Mouse (Mus musculus): Measurements from ENCODE around the gene Ptprt. TPM values are rescaled to one million over a fixed set of nuclear protein-coding genes. Genes with fewer than 3 reads are reported as not detected.

Gene Ptprt
- polyA plus RNA-seq, 1 experiment from 2014 or later: 0.26 TPM

DNA sequence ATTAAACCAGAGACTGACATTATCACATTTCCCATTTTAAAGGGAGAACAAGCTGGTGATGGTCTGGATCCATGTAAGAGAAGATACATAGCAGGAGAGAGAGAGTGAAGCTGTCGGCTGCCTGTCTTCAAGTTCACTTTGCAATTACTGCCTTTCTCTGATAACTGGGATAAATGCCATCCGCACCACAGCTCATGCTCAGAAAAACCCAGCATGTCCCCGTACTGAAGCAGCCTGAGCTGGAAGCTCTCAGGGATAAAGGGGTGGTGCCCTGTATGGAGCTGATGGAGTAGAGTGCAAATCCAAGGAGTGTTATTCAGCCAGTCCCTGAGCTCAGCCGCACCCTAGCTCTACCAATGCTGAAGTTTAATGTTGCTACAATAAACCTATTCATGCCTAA is 825.9 kb downstream of the Ptprt start:
- H3K9ac ChIP-seq (ENCODE audit: low read length): no peak overlapping the region
- H3K9me3 ChIP-seq (replicated peaks; ENCODE audit: control insufficient read depth, low read length): no peaks in the 10 kb centered on the region
- H3K4me3 ChIP-seq (replicated peaks; ENCODE audit: low read length): no peak overlapping the region
- WGBS: 70% methylated on average over 4 of the region's 4 CpGs
- no peaks in the 10 kb centered on the region for H3K27me3 ChIP-seq (ENCODE audit: control insufficient read depth, insufficient read depth, low read length)
- no peaks in the 10 kb centered on the region for H3K36me3 ChIP-seq (ENCODE audit: control insufficient read depth, insufficient read depth, low read length)
- no peak overlapping the region for H3K4me2 ChIP-seq (ENCODE audit: low read depth, low read length)
- ATAC-seq (ENCODE audit: insufficient read depth, low FRiP score): no peak
- no peaks in the 10 kb centered on the region for H3K4me1 ChIP-seq (ENCODE audit: control insufficient read depth, insufficient read depth, low read length)
- H3K27ac ChIP-seq (ENCODE audit: low read length): no peak overlapping the region

DNA sequence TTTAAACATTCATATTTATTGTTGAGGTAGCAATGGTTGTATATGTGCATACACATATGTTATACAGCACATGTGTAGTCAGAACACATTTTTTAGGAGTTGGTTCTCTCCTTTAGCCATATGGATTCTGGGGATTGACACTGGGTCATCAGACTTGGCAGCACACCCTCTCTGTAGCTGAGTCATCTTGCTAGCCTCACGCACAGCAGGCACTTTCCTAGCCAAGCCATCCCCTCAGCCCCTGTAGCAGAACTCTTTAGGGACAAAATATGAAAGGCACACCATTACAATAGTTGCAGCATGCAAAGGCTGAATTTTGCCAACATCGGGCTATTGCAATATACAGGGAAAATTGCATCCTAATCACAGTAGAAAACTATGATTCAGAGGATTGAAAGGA is 827.1 kb downstream of the Ptprt start:
- WGBS: 77% methylated on average over 2 of the region's 2 CpGs
- Histone ChIP-seq H3K9ac (ENCODE audit: low read length) (no peak overlapping the region), H3K4me2 (ENCODE audit: low read depth, low read length) (no peak overlapping the region), H3K4me3 (replicated peaks; ENCODE audit: low read length) (no peak overlapping the region), H3K27ac (ENCODE audit: low read length) (no peak overlapping the region), H3K27me3 (ENCODE audit: control insufficient read depth, insufficient read depth, low read length) (no peaks in the 10 kb centered on the region), H3K9me3 (replicated peaks; ENCODE audit: control insufficient read depth, low read length) (no peaks in the 10 kb centered on the region), H3K4me1 (ENCODE audit: control insufficient read depth, insufficient read depth, low read length) (no peaks in the 10 kb centered on the region), H3K36me3 (ENCODE audit: control insufficient read depth, insufficient read depth, low read length) (no peaks in the 10 kb centered on the region)
- no peak for ATAC-seq (ENCODE audit: insufficient read depth, low FRiP score)

DNA sequence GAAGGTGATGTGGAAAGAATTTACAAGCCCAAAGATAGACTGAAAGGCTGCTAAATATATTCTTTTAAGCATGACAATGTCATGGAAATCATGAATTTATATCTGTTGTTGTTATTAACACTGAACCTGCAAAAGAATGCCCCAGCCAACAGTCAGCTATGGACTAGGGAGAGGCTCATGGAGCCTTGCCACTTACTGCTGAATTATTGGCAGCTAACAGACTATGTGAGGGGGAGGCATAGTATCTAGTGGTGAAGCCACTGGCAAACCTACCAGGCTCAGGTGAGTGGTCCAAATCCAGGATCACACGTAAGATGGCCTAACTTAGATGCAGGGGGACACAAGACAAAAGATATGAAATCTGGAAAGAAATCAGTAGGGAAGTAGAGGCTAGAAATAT is 847.6 kb downstream of the Ptprt start:
- H3K9me3 ChIP-seq (replicated peaks; ENCODE audit: control insufficient read depth, low read length): no peaks in the 10 kb centered on the region
- H3K9ac ChIP-seq (ENCODE audit: low read length): no peak overlapping the region
- no peaks in the 10 kb centered on the region for H3K36me3 ChIP-seq (ENCODE audit: control insufficient read depth, insufficient read depth, low read length)
- no peak for ATAC-seq (ENCODE audit: insufficient read depth, low FRiP score)
- H3K4me1 ChIP-seq (ENCODE audit: control insufficient read depth, insufficient read depth, low read length): no peaks in the 10 kb centered on the region
- 88% methylated on average over 1 of the region's 1 CpGs for WGBS
- no peak overlapping the region for H3K4me3 ChIP-seq (replicated peaks; ENCODE audit: low read length)
- no peak overlapping the region for H3K27ac ChIP-seq (ENCODE audit: low read length)
- no peaks in the 10 kb centered on the region for H3K27me3 ChIP-seq (ENCODE audit: control insufficient read depth, insufficient read depth, low read length)
- H3K4me2 ChIP-seq (ENCODE audit: low read depth, low read length): no peak overlapping the region

DNA sequence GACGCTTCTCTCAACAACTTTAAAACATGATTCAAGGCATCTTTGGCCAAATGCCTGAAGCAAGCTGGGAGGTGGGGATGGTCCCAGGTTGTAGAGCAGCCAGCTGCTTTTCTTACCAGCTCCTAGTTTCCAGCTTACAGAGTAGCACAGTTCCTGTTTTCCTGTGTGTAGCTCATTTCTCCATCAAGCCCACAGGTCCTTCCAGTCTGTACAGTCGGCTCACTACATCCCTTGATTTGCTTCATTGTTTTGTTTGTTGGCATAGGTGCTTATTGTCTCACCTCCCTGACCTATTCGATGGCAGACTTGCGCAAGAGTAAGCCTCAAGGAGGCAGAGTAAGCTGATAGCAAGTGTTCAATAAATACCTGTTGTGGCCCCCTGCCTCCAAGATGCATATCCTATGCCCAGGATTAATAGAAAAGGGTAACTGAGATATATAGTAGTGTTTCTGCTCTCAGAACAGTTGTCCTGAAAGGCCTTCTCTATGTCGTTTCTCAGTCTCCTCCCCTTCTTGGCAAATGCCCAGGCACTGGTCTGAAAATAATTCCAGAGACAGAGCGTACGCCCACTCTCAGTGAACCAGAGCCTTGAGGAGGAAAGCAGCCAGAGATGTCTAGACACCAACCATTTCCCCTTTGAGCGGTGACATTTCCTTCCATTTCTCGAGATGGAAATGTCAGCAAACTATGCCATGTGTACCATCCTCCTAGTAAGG is 852.7 kb downstream of the Ptprt start:
- no peak; the same call in 1 of the 2 replicates for ATAC-seq (ENCODE audit: insufficient read depth, low FRiP score)
- no peaks in the 10 kb centered on the region for H3K4me1 ChIP-seq (ENCODE audit: control insufficient read depth, insufficient read depth, low read length)
- no peaks in the 10 kb centered on the region for H3K9me3 ChIP-seq (replicated peaks; ENCODE audit: control insufficient read depth, low read length)
- no peak overlapping the region for H3K4me3 ChIP-seq (replicated peaks; ENCODE audit: low read length)
- WGBS: 69% methylated on average over 9 of the region's 9 CpGs
- H3K36me3 ChIP-seq (ENCODE audit: control insufficient read depth, insufficient read depth, low read length): no peaks in the 10 kb centered on the region
- H3K9ac ChIP-seq (ENCODE audit: low read length): no peak overlapping the region
- H3K4me2 ChIP-seq (ENCODE audit: low read depth, low read length): no peak overlapping the region
- H3K27me3 ChIP-seq (ENCODE audit: control insufficient read depth, insufficient read depth, low read length): no peaks in the 10 kb centered on the region
- H3K27ac ChIP-seq (ENCODE audit: low read length): no peak overlapping the region

DNA sequence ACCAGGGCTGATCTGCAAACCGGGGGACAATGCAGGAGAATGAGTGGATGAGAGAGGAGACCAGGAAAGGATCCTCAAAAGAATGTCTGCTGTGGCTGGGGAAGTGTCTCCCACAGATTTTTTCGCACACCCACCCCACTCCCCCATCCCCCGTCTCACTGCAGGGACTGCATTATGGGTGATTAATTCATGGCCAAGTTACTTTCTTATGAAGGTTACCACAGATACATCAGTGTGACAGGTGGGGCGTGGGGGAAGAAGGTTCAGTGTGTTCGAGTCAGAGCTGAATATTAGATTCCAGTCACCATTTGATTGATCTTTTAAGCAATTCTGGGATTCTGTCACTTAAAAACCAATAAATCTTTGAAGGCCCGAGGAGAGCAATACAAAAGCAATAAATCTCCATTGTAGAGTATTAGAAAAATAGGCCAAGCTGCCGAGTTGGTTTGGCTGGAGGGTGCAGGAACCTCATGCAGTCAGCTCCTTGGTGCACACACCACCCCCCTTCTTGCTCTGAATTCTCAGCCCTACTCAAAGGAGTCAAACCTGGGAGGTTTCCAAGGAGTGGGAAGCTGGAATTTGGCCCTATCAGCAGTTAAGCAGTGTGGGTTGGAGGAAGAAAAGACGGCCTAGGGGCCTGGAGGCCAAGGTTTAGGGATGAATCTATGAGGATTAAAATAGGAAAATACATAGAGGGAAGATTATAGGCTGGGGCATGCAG is 854.5 kb downstream of the Ptprt start:
- no peaks in the 10 kb centered on the region for H3K36me3 ChIP-seq (ENCODE audit: control insufficient read depth, insufficient read depth, low read length)
- no peak overlapping the region for H3K27ac ChIP-seq (ENCODE audit: low read length)
- WGBS: 42% methylated on average over 8 of the region's 8 CpGs
- no peak overlapping the region for H3K9ac ChIP-seq (ENCODE audit: low read length)
- H3K4me2 ChIP-seq (ENCODE audit: low read depth, low read length): no peak overlapping the region
- no peak overlapping the region for H3K4me3 ChIP-seq (replicated peaks; ENCODE audit: low read length)
- no peak for ATAC-seq (ENCODE audit: insufficient read depth, low FRiP score)
- no peaks in the 10 kb centered on the region for H3K4me1 ChIP-seq (ENCODE audit: control insufficient read depth, insufficient read depth, low read length)
- H3K27me3 ChIP-seq (ENCODE audit: control insufficient read depth, insufficient read depth, low read length): no peaks in the 10 kb centered on the region
- H3K9me3 ChIP-seq (replicated peaks; ENCODE audit: control insufficient read depth, low read length): no peaks in the 10 kb centered on the region

DNA sequence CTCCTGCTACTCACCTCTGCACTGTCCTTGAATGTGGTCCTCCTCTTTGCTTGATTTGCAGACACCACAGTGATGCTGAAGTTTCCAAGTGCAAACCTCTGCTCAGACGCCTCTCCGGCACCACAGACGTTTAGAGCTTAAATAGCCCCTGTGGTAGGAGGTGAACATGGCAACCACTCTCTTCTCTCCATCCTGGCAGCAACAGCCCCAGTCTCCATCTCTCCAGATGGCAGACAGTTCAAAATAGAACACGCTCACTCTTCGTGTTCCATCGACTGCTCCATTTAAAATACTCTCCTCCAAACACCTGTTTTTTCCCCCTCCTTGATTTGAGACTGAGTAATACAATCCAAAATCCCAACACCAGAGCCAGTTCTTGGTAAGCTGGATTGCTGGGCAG is 861.0 kb downstream of the Ptprt start:
- WGBS: 77% methylated on average over 6 of the region's 6 CpGs
- H3K9ac ChIP-seq (ENCODE audit: low read length): no peak overlapping the region
- no peak overlapping the region for H3K27ac ChIP-seq (ENCODE audit: low read length)
- no peaks in the 10 kb centered on the region for H3K9me3 ChIP-seq (replicated peaks; ENCODE audit: control insufficient read depth, low read length)
- H3K36me3 ChIP-seq (ENCODE audit: control insufficient read depth, insufficient read depth, low read length): no peaks in the 10 kb centered on the region
- H3K4me1 ChIP-seq (ENCODE audit: control insufficient read depth, insufficient read depth, low read length): no peaks in the 10 kb centered on the region
- H3K4me3 ChIP-seq (replicated peaks; ENCODE audit: low read length): no peak overlapping the region
- no peak for ATAC-seq (ENCODE audit: insufficient read depth, low FRiP score)
- no peak overlapping the region for H3K4me2 ChIP-seq (ENCODE audit: low read depth, low read length)
- H3K27me3 ChIP-seq (ENCODE audit: control insufficient read depth, insufficient read depth, low read length): no peaks in the 10 kb centered on the region

DNA sequence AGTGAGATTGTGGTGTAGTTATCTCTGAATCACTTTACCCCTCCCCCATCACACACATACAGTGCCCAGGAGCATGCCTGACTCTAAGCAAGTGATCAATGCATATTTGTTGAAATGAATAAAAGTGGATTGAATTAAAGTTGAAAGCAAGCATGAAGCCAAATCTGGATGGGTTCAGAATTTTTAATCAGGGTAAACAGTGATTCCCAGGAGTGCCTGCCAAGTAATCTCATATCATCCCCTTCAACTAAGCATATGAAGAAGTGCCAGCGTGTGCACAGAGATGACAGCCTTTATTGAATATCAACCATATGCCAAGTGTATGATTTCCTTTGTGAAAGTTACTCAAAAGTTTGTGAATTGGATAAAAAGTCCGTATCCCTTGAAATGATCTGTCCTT is 893.4 kb downstream of the Ptprt start:
- H3K9me3 ChIP-seq (replicated peaks; ENCODE audit: control insufficient read depth, low read length): no peaks in the 10 kb centered on the region
- H3K36me3 ChIP-seq (ENCODE audit: control insufficient read depth, insufficient read depth, low read length): no peaks in the 10 kb centered on the region
- no peak for ATAC-seq (ENCODE audit: insufficient read depth, low FRiP score)

DNA sequence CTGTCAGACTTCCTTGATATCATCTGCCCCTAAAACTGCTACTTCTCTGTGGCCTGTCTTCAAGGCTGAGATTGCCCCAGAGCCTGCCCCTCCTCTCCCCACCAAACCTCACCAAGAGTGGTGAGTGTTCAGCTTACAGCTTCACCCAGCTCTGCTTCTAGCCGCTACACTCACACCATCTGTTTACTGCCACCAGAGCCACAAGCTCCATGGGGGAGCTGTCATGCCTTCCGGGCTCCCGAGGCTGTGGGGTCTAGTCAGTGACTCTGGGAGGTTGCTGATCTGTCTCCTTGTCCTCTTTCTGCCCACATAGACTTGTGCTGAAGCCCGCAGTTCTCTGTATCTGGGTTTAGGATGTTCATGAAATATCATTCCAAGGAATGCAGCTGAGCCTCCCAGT is 947.9 kb downstream of the Ptprt start:
- 29% methylated on average over 4 of the region's 4 CpGs for WGBS
- no peaks in the 10 kb centered on the region for H3K9me3 ChIP-seq (replicated peaks; ENCODE audit: control insufficient read depth, low read length)
- no peak overlapping the region for H3K27ac ChIP-seq (ENCODE audit: low read length)
- no peaks in the 10 kb centered on the region for H3K36me3 ChIP-seq (ENCODE audit: control insufficient read depth, insufficient read depth, low read length)
- H3K4me2 ChIP-seq (ENCODE audit: low read depth, low read length): no peak overlapping the region
- no peak for ATAC-seq (ENCODE audit: insufficient read depth, low FRiP score)
- H3K4me3 ChIP-seq (replicated peaks; ENCODE audit: low read length): no peak overlapping the region
- H3K4me1 ChIP-seq (ENCODE audit: control insufficient read depth, insufficient read depth, low read length): no peaks in the 10 kb centered on the region
- H3K27me3 ChIP-seq (ENCODE audit: control insufficient read depth, insufficient read depth, low read length): no peaks in the 10 kb centered on the region
- no peak overlapping the region for H3K9ac ChIP-seq (ENCODE audit: low read length)

More for the DNA sequence above, 893.4 kb downstream of the Ptprt start:
- H3K9ac ChIP-seq (ENCODE audit: low read length): no peak overlapping the region
- no peak overlapping the region for H3K27ac ChIP-seq (ENCODE audit: low read length)
- no peaks in the 10 kb centered on the region for H3K4me1 ChIP-seq (ENCODE audit: control insufficient read depth, insufficient read depth, low read length)
- no peaks in the 10 kb centered on the region for H3K27me3 ChIP-seq (ENCODE audit: control insufficient read depth, insufficient read depth, low read length)
- H3K4me2 ChIP-seq (ENCODE audit: low read depth, low read length): no peak overlapping the region
- no peak overlapping the region for H3K4me3 ChIP-seq (replicated peaks; ENCODE audit: low read length)
- 82% methylated on average over 2 of the region's 2 CpGs for WGBS

DNA sequence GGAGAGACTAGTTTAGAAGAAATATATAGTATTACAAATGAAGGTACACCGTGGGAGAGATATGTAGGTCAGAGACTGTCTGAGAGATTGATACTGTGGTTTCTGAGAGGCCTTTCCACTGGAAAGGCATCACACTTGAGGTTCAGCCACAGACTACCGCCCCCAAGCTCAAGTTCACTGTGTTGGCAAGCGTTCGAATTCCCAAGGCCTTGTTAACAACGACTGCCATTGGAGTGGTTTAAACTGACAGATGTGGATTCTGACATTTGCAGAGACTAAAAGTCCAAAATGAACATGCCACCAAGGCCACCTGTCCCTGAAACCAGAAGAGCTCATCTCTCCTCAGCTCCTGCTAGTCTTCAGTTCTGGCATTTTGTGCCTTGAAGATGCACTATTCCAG is 951.6 kb downstream of the Ptprt start:
- H3K36me3 ChIP-seq (ENCODE audit: control insufficient read depth, insufficient read depth, low read length): no peaks in the 10 kb centered on the region
- no peaks in the 10 kb centered on the region for H3K9me3 ChIP-seq (replicated peaks; ENCODE audit: control insufficient read depth, low read length)
- H3K27me3 ChIP-seq (ENCODE audit: control insufficient read depth, insufficient read depth, low read length): no peaks in the 10 kb centered on the region
- H3K4me2 ChIP-seq (ENCODE audit: low read depth, low read length): no peak overlapping the region
- 76% methylated on average over 5 of the region's 5 CpGs for WGBS
- H3K9ac ChIP-seq (ENCODE audit: low read length): no peak overlapping the region
- no peak for ATAC-seq (ENCODE audit: insufficient read depth, low FRiP score)
- no peak overlapping the region for H3K27ac ChIP-seq (ENCODE audit: low read length)
- 0 out of 2 replicates have a peak, but pooled peaks cover 4% of the 10 kb centered on the region for H3K4me1 ChIP-seq (ENCODE audit: control insufficient read depth, insufficient read depth, low read length)
- H3K4me3 ChIP-seq (replicated peaks; ENCODE audit: low read length): no peak overlapping the region

Measured in stomach, embryonic 16.5 days (tissue).